Mouse (Mus musculus): ENCODE data around the gene Pip4p1. TPM values are rescaled to one million over a fixed set of nuclear protein-coding genes. Genes with fewer than 3 reads are reported as not detected.

The Pip4p1 gene
- polyA plus RNA-seq, 1 experiment = 66.4 TPM

- Histone ChIP-seq H3K27ac (ENCODE audit: insufficient read depth, low read length) (no peak overlapping the region), H3K4me3 (ENCODE audit: insufficient read depth, low read length) (no peak overlapping the region), H3K4me1 (ENCODE audit: control insufficient read depth, insufficient read depth, low read length) (peaks cover 11% of the 10 kb centered on the region; the same call in 1 of the 2 replicates)
- no peak for TF ChIP-seq POLR2A (IDR thresholded peaks at IDR 0.05; ENCODE audit: low read depth, low read length)
- no peak for TF ChIP-seq CTCF (IDR thresholded peaks at IDR 0.05; ENCODE audit: borderline replicate concordance, insufficient read depth, low read length)
These were observed 37.9 kb downstream of the Pip4p1 start for GRCm38 (mm10) chr14:50892541-50893459.

GRCm38 (mm10) chr14:50892091-50892490 lies 38.6 kb downstream of the Pip4p1 start:
- Histone ChIP-seq H3K4me1 (ENCODE audit: control insufficient read depth, insufficient read depth, low read length) (0 out of 2 replicates have a peak, but pooled peaks cover 5% of the 10 kb centered on the region), H3K4me3 (ENCODE audit: insufficient read depth, low read length) (no peak overlapping the region), H3K27ac (ENCODE audit: insufficient read depth, low read length) (no peak overlapping the region)
- TF ChIP-seq POLR2A (IDR thresholded peaks at IDR 0.05; ENCODE audit: low read depth, low read length) (no peak), CTCF (IDR thresholded peaks at IDR 0.05; ENCODE audit: borderline replicate concordance, insufficient read depth, low read length) (no peak)

GRCm38 (mm10) chr14:50891621-50892020 lies 39.0 kb downstream of the Pip4p1 start:
- no peak for TF ChIP-seq POLR2A (IDR thresholded peaks at IDR 0.05; ENCODE audit: low read depth, low read length)
- TF ChIP-seq CTCF (IDR thresholded peaks at IDR 0.05; ENCODE audit: borderline replicate concordance, insufficient read depth, low read length) = no peak
- Histone ChIP-seq H3K27ac (ENCODE audit: insufficient read depth, low read length) (no peak overlapping the region), H3K4me1 (ENCODE audit: control insufficient read depth, insufficient read depth, low read length) (0 out of 2 replicates have a peak, but pooled peaks cover 4% of the 10 kb centered on the region), H3K4me3 (ENCODE audit: insufficient read depth, low read length) (no peak overlapping the region)

- TF ChIP-seq CTCF (IDR thresholded peaks at IDR 0.05; ENCODE audit: borderline replicate concordance, insufficient read depth, low read length) (no peak), POLR2A (IDR thresholded peaks at IDR 0.05; ENCODE audit: low read depth, low read length) (no peak)
- H3K4me1 ChIP-seq (ENCODE audit: control insufficient read depth, insufficient read depth, low read length) = no peaks in the 10 kb centered on the region
- H3K27ac ChIP-seq (ENCODE audit: insufficient read depth, low read length) = no peak overlapping the region
- H3K4me3 ChIP-seq (ENCODE audit: insufficient read depth, low read length) = no peak overlapping the region
These were observed 54.3 kb downstream of the Pip4p1 start for GRCm38 (mm10) chr14:50876236-50876950.

Other genes with a start within 250 kb of the Pip4p1 start
- gene Olfr747, start 237.7 kb downstream of the Pip4p1 start, polyA plus RNA-seq (2011; ENCODE audit: insufficient read length, low read depth, missing spikeins) = not detected in 2 replicates
- not detected in 2 replicates for gene Olfr748, start 223.5 kb downstream of the Pip4p1 start, polyA plus RNA-seq (2011; ENCODE audit: insufficient read length, low read depth, missing spikeins)
- not detected in 2 replicates for gene Olfr749, start 185.8 kb downstream of the Pip4p1 start, polyA plus RNA-seq (2011; ENCODE audit: insufficient read length, low read depth, missing spikeins)
- gene Ttc5, start 145.3 kb downstream of the Pip4p1 start, polyA plus RNA-seq (2011; ENCODE audit: insufficient read length, low read depth, missing spikeins) = 30.4 and 30.5 TPM in 2 replicates
- gene Ccnb1ip1, start 123.1 kb downstream of the Pip4p1 start, polyA plus RNA-seq (2011; ENCODE audit: insufficient read length, low read depth, missing spikeins) = not detected in 2 replicates
- 31.2 and 43.4 TPM in 2 replicates for gene Parp2, start 123.0 kb downstream of the Pip4p1 start, polyA plus RNA-seq (2011; ENCODE audit: insufficient read length, low read depth, missing spikeins)
- 26.1 and 30.5 TPM in 2 replicates for gene Tep1, start 60.3 kb downstream of the Pip4p1 start, polyA plus RNA-seq (2011; ENCODE audit: insufficient read length, low read depth, missing spikeins)
- 0.47 and 0.65 TPM in 2 replicates for gene Klhl33, start 33.3 kb downstream of the Pip4p1 start, polyA plus RNA-seq (2011; ENCODE audit: insufficient read length, low read depth, missing spikeins)
- gene Osgep, start 6.0 kb downstream of the Pip4p1 start, polyA plus RNA-seq (2011; ENCODE audit: insufficient read length, low read depth, missing spikeins) = 30.5 and 38.8 TPM in 2 replicates
- gene Apex1, start 5.9 kb downstream of the Pip4p1 start, polyA plus RNA-seq (2011; ENCODE audit: insufficient read length, low read depth, missing spikeins) = 62.4 and 68.1 TPM in 2 replicates
- 64.5 and 79.4 TPM in 2 replicates for gene Pnp, start 226 bp upstream of the Pip4p1 start, polyA plus RNA-seq (2011; ENCODE audit: insufficient read length, low read depth, missing spikeins)
- 22.3 and 51.1 TPM in 2 replicates for gene Gm49342, start 13.7 kb upstream of the Pip4p1 start, polyA plus RNA-seq (2011; ENCODE audit: insufficient read length, low read depth, missing spikeins)
- gene Pnp2, start 25.1 kb upstream of the Pip4p1 start, polyA plus RNA-seq (2011; ENCODE audit: insufficient read length, low read depth, missing spikeins) = 0.49 and 0.70 TPM in 2 replicates
- gene Rnase10, start 76.9 kb upstream of the Pip4p1 start, polyA plus RNA-seq (2011; ENCODE audit: insufficient read length, low read depth, missing spikeins) = 0.68 and 0.87 TPM in 2 replicates
- gene Rnase9, start 111.0 kb upstream of the Pip4p1 start, polyA plus RNA-seq (2011; ENCODE audit: insufficient read length, low read depth, missing spikeins) = not detected in 2 replicates
- gene Rnase11, start 119.3 kb upstream of the Pip4p1 start, polyA plus RNA-seq (2011; ENCODE audit: insufficient read length, low read depth, missing spikeins) = not detected in 2 replicates
- not detected in 2 replicates for gene Rnase12, start 126.8 kb upstream of the Pip4p1 start, polyA plus RNA-seq (2011; ENCODE audit: insufficient read length, low read depth, missing spikeins)
- gene Olfr750, start 143.6 kb upstream of the Pip4p1 start, polyA plus RNA-seq (2011; ENCODE audit: insufficient read length, low read depth, missing spikeins) = not detected in 2 replicates
- gene Rnase4, start 160.2 kb upstream of the Pip4p1 start, polyA plus RNA-seq (2011; ENCODE audit: insufficient read length, low read depth, missing spikeins) = 116 and 134 TPM in 2 replicates
- gene Ang, start 160.3 kb upstream of the Pip4p1 start, polyA plus RNA-seq (2011; ENCODE audit: insufficient read length, low read depth, missing spikeins) = 11.4 TPM in 2 replicates
- gene Eddm3b, start 183.6 kb upstream of the Pip4p1 start, polyA plus RNA-seq (2011; ENCODE audit: insufficient read length, low read depth, missing spikeins) = not detected in 2 replicates
- not detected in 2 replicates for gene Rnase6, start 193.1 kb upstream of the Pip4p1 start, polyA plus RNA-seq (2011; ENCODE audit: insufficient read length, low read depth, missing spikeins)
- gene Rnase1, start 215.9 kb upstream of the Pip4p1 start, polyA plus RNA-seq (2011; ENCODE audit: insufficient read length, low read depth, missing spikeins) = not detected in 2 replicates
- not detected in 2 replicates for gene Rnase2b, start 231.4 kb upstream of the Pip4p1 start, polyA plus RNA-seq (2011; ENCODE audit: insufficient read length, low read depth, missing spikeins)

Data from embryonic fibroblast, embryonic 13.5 days (primary cell).